Mouse (Mus musculus) embryonic fibroblast, embryonic 13.5 days (primary cell): ENCODE data around the gene Dnajb11.

Source experiments
- CTCF ChIP-seq: IDR thresholded peaks from 2 replicates; pipeline ENCODE4 v1.5.1; 2011; ENCODE audit warnings: mild to moderate bottlenecking, control low read depth, low read length, moderate library complexity, borderline replicate concordance; ENCODE audit not compliant: insufficient read depth
- POLR2A ChIP-seq: IDR thresholded peaks from 2 replicates; pipeline ENCODE4 v1.6.1; 2011; ENCODE audit warnings: low read depth, mild to moderate bottlenecking, control low read depth, low read length, moderate library complexity

GRCm38 (mm10) chr16:22832932-22833525, 24.6 kb upstream of the Dnajb11 start:
- TF ChIP-seq CTCF: no peak
- TF ChIP-seq POLR2A: no peak
